15 mouse cellular contexts compared by ENCODE assay signal in the genomic region with DNA sequence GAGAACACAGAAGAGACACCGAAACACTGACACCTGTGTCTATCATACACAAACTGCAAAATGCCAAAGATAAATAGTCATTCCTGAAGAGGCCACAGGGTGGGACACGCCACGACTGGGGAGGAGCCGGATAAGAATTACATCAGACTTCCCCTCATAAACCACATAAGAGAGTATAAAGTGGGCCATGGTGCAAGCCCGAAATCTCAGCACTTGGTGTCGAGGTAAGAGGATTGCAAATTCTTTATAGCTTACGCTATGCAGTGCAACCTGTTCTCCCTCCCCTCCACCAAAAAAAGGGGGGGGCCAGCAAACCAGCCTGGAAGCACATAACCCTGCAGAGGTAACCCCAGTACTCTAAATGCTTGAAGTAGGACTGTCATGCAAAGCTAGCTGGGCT. TPM values are rescaled to one million over a fixed set of nuclear protein-coding genes. Genes with fewer than 3 reads are reported as not detected.
DNase-seq lines count a peak whose midpoint lies in the region; ATAC-seq and TF ChIP-seq lines count a peak whose summit lies in the region.
"Had no signal": no experiment of that assay in that cellular context is flagged by ENCODE, and none has a peak within 500 bp of the region (broad histone marks: within the 10 kb centered on the region; RNA-seq: fewer than 3 reads in every experiment).

No protein-coding gene starts in this region.

- ATAC-seq in heart, postnatal 0 days (ENCODE audit: insufficient read depth, low read depth), result peak; percentile 19; the same call in 1 of the 2 replicates
- no peak for ATAC-seq in heart, embryonic 12.5 days (ENCODE audit: insufficient number of reproducible peaks, low FRiP score)
- ATAC-seq in hematopoietic stem cell, adult 5-6 weeks (replicated peaks in 1 of 2; ENCODE audit: insufficient read depth in 1 of 2, low FRiP score in 2 of 2, low TSS enrichment in 1 of 2, low read depth in 1 of 2, poor library complexity in 2 of 2, severe bottlenecking in 2 of 2), result peak; percentile 37 to 53; a peak in 2 of 4 replicates
- peak; percentile 98 for ATAC-seq in lung, postnatal 0 days
- ATAC-seq: liver, embryonic 12.5 days had no signal

- no peak for TF ChIP-seq CTCF in heart, postnatal 0 days (IDR thresholded peaks at IDR 0.05; ENCODE audit: low read depth)
- TF ChIP-seq CTCF in lung, postnatal 0 days (IDR thresholded peaks at IDR 0.05), result peak; percentile 41; the same call in 1 of the 2 replicates

- WGBS in heart, postnatal 0 days, result 52% methylated on average over 7 of the region's 7 CpGs
- WGBS in heart, embryonic 12.5 days, result 68% methylated on average over 7 of the region's 7 CpGs
- 38% methylated on average over 7 of the region's 7 CpGs for WGBS in lung, postnatal 0 days

- H3K9ac ChIP-seq in heart, postnatal 0 days (replicated peaks; ENCODE audit: low read depth, low read length), result no peak overlapping the region
- H3K9ac ChIP-seq in heart, embryonic 12.5 days, result no peak overlapping the region
- no peak overlapping the region for H3K9ac ChIP-seq in lung, postnatal 0 days (replicated peaks; ENCODE audit: low read depth)
- H3K9ac ChIP-seq: liver, embryonic 12.5 days had no signal

- DNase-seq in heart, postnatal 0 days (ENCODE audit: low spot score), result no peak
- DNase-seq in lung, postnatal 0 days (ENCODE audit: low spot score), result peak; percentile 92
- DNase-seq in naive thymus-derived CD4-positive, alpha-beta T cell, adult 2 months (ENCODE audit: low read depth), result peak; percentile 35
- no peak for DNase-seq in adrenal gland, adult 2 months
- DNase-seq in c-Kit-positive CD71-positive TER-119-positive erythroid progenitor cells, embryonic 14.5 days (ENCODE audit: low spot score), result no peak
- no peak for DNase-seq in frontal cortex, postnatal 14 days (ENCODE audit: low spot score in 2 of 2)
- DNase-seq: adrenal gland, postnatal 14 days; cerebellum, postnatal 14 days; gastrocnemius, postnatal 25 days; kidney, postnatal 25 days had no signal

- H3K27ac ChIP-seq in heart, postnatal 0 days (ENCODE audit: low read depth), result no peak overlapping the region
- H3K27ac ChIP-seq in heart, embryonic 12.5 days (ENCODE audit: poor library complexity, severe bottlenecking), result no peak overlapping the region
- H3K27ac ChIP-seq in lung, postnatal 0 days (ENCODE audit: low read length), result peak overlapping the region; percentile 80
- H3K27ac ChIP-seq: hindbrain, embryonic 10.5 days; liver, embryonic 12.5 days had no signal

- no peaks in the 10 kb centered on the region for H3K9me3 ChIP-seq in heart, postnatal 0 days (replicated peaks; ENCODE audit: control insufficient read depth, low read length)
- H3K9me3 ChIP-seq in heart, embryonic 12.5 days (replicated peaks), result no peaks in the 10 kb centered on the region
- no peaks in the 10 kb centered on the region for H3K9me3 ChIP-seq in lung, postnatal 0 days (ENCODE audit: low read length)
- H3K9me3 ChIP-seq: hindbrain, embryonic 10.5 days; liver, embryonic 12.5 days had no signal

- H3K27me3 ChIP-seq in heart, postnatal 0 days (ENCODE audit: control insufficient read depth, insufficient read depth, low read length), result no peaks in the 10 kb centered on the region
- H3K27me3 ChIP-seq in heart, embryonic 12.5 days (replicated peaks), result no peaks in the 10 kb centered on the region
- no peaks in the 10 kb centered on the region for H3K27me3 ChIP-seq in lung, postnatal 0 days (replicated peaks; ENCODE audit: insufficient read depth, low read length)
- H3K27me3 ChIP-seq: liver, embryonic 12.5 days had no signal

- H3K4me2 ChIP-seq in heart, postnatal 0 days (ENCODE audit: low read depth, low read length), result no peak overlapping the region
- no peak overlapping the region for H3K4me2 ChIP-seq in heart, embryonic 12.5 days
- no peak overlapping the region for H3K4me2 ChIP-seq in lung, postnatal 0 days (replicated peaks; ENCODE audit: low read depth, low read length)
- H3K4me2 ChIP-seq: heart, embryonic 11.5 days; liver, embryonic 12.5 days had no signal

- TF ChIP-seq EP300 in heart, postnatal 0 days (IDR thresholded peaks at IDR 0.05; ENCODE audit: low read depth), result no peak
- TF ChIP-seq EP300 in lung, postnatal 0 days (IDR thresholded peaks at IDR 0.05), result peak; percentile 98

- H3K36me3 ChIP-seq in heart, postnatal 0 days (replicated peaks; ENCODE audit: control insufficient read depth, insufficient read depth, low read length), result no peaks in the 10 kb centered on the region
- no peaks in the 10 kb centered on the region for H3K36me3 ChIP-seq in heart, embryonic 12.5 days
- H3K36me3 ChIP-seq in lung, postnatal 0 days (ENCODE audit: insufficient read depth, low read length), result no peaks in the 10 kb centered on the region
- H3K36me3 ChIP-seq: hindbrain, embryonic 10.5 days; liver, embryonic 12.5 days had no signal

- H3K4me1 ChIP-seq in heart, postnatal 0 days (ENCODE audit: control insufficient read depth, insufficient read depth), result peaks cover 18% of the 10 kb centered on the region; the same call in 1 of the 2 replicates
- H3K4me1 ChIP-seq in heart, embryonic 12.5 days (replicated peaks), result peaks cover 12% of the 10 kb centered on the region
- H3K4me1 ChIP-seq in lung, postnatal 0 days (ENCODE audit: insufficient read depth, low read depth, low read length), result peaks cover 3% of the 10 kb centered on the region; the same call in 1 of the 2 replicates
- H3K4me1 ChIP-seq: hindbrain, embryonic 10.5 days; liver, embryonic 12.5 days had no signal

- H3K4me3 ChIP-seq in heart, postnatal 0 days (ENCODE audit: low read depth, low read length), result no peak overlapping the region
- no peak overlapping the region for H3K4me3 ChIP-seq in heart, embryonic 12.5 days
- no peak overlapping the region for H3K4me3 ChIP-seq in lung, postnatal 0 days (ENCODE audit: low read depth, low read length)
- H3K4me3 ChIP-seq: hindbrain, embryonic 10.5 days; liver, embryonic 12.5 days had no signal

RNA-seq across cellular contexts. Expression of gene Bri3, which starts 50.7 kb away (rescaled TPM):
- total RNA-seq in heart, postnatal 0 days (2014; rRNA removed; ENCODE audit: low replicate concordance), result 51.3 and 71.0 TPM in 2 replicates
- polyA plus RNA-seq in heart, postnatal 0 days (2015; fragmentation: Nextera tagmentation; extraction: Ambion mirVana), result 278 and 304 TPM in 2 replicates
- 127 and 133 TPM in 2 replicates for polyA plus RNA-seq in heart, embryonic 12.5 days (2016; fragmentation: Nextera tagmentation; extraction: Ambion mirVana)
- total RNA-seq in hematopoietic stem cell, adult 5-6 weeks (2017), result 15.3 and 26.8 TPM in 2 replicates
- 278 and 286 TPM in 2 replicates for polyA plus RNA-seq in lung, postnatal 0 days (2015; fragmentation: Nextera tagmentation; extraction: Ambion mirVana)
- total RNA-seq in adrenal gland, adult 2 months (2021), result 100 to 1,000 TPM; 127 TPM
- 248 and 377 TPM in 2 replicates for polyA plus RNA-seq in adrenal gland, adult 2 months (2012; rRNA removed)

Comparison
In these comparisons a context has a peak if more than half of its experiments do, and no peak if none do; other contexts are left out.
1. DNase-seq: peak in lung, postnatal 0 days (single experiment) and naive thymus-derived CD4-positive, alpha-beta T cell, adult 2 months (single experiment); none in heart, postnatal 0 days (single experiment), adrenal gland, adult 2 months (single experiment), c-Kit-positive CD71-positive TER-119-positive erythroid progenitor cells, embryonic 14.5 days (single experiment) and frontal cortex, postnatal 14 days (0 of 2).